Mouse (Mus musculus) heart, postnatal 0 days (tissue): ENCODE measurements around the gene Rnf169. TPM values are rescaled to one million over a fixed set of nuclear protein-coding genes. Genes with fewer than 3 reads are reported as not detected.

ENCODE experiments used
- ATAC-seq: fragments of 200-750 bp; cut with Nextera tagmentation; 2 replicates; pipeline ENCODE4 v1.8.0; 2017; ENCODE audit warnings: low read depth, moderate number of reproducible peaks, moderate library complexity; ENCODE audit not compliant: insufficient read depth
- DNase-seq: peaks from one replicate; pipeline ENCODE4 v3.0.0-alpha.2; 2016; ENCODE audit warnings: low spot score
- H3K27ac ChIP-seq: fragments of 300-500 bp; sonication (generic); 2 replicates; pipeline ENCODE4 v1.5.1; 2014; ENCODE audit warnings: low read depth, mild to moderate bottlenecking
- H3K27me3 ChIP-seq: fragments of 300-500 bp; sonication (generic); 2 replicates; pipeline ENCODE4 v1.6.1; 2014; ENCODE audit warnings: low read length, mixed read lengths; ENCODE audit not compliant: control insufficient read depth, insufficient read depth
- H3K36me3 ChIP-seq: fragments of 300-500 bp; sonication (generic); replicated peaks from 2 replicates; pipeline ENCODE4 v1.6.1; 2014; ENCODE audit warnings: low read length, mixed read lengths; ENCODE audit not compliant: control insufficient read depth, insufficient read depth
- H3K4me1 ChIP-seq: fragments of 300-500 bp; sonication (generic); 2 replicates; pipeline ENCODE4 v1.6.1; 2014; ENCODE audit warnings: antibody characterized with exemption; ENCODE audit not compliant: control insufficient read depth, insufficient read depth
- H3K4me2 ChIP-seq: fragments of 300-500 bp; sonication (generic); 2 replicates; pipeline ENCODE4 v1.6.1; 2014; ENCODE audit warnings: low read depth, mild to moderate bottlenecking, low read length, moderate library complexity
- H3K4me3 ChIP-seq: fragments of 300-500 bp; sonication (generic); 2 replicates; pipeline ENCODE4 v1.5.1; 2014; ENCODE audit warnings: low read depth, low read length
- H3K9ac ChIP-seq: fragments of 300-500 bp; sonication (generic); replicated peaks from 2 replicates; pipeline ENCODE4 v1.6.1; 2014; ENCODE audit warnings: low read depth, low read length, mixed read lengths
- H3K9me3 ChIP-seq: fragments of 300-500 bp; sonication (generic); replicated peaks from 2 replicates; pipeline ENCODE4 v1.6.1; 2016; ENCODE audit warnings: low read length; ENCODE audit not compliant: control insufficient read depth
- CTCF ChIP-seq: IDR thresholded peaks from 2 replicates; pipeline ENCODE4 v1.5.1; 2016; ENCODE audit warnings: antibody characterized with exemption, control low read depth, low read depth
- EP300 ChIP-seq: IDR thresholded peaks from 2 replicates; pipeline ENCODE4 v1.6.1; 2016; ENCODE audit warnings: antibody characterized with exemption, low read depth
- WGBS: fragments of 180-500 bp; shearing (Covaris S2); extraction: QIAGEN DNeasy Blood & Tissue Kit; methylation state at CpG from one replicate; pipeline ENCODE4 v1.1.7; 2014; 5-methylcytosine and 5-hydroxymethylcytosine counted together
- polyA plus RNA-seq: library from polyadenylated mRNA; unstranded; fragments of >200 nt; fragmentation: Nextera tagmentation; extraction: Ambion mirVana; gene quantifications from 2 replicates; pipeline ENCODE4 v1.2.1, GENCODE M21; 2015
- total RNA-seq: library from RNA; depleted of rRNA; stranded (reverse); fragments of >200 nt; gene quantifications from 2 replicates; pipeline ENCODE4 v1.2.3, GENCODE M21; 2014; ENCODE audit warnings: low replicate concordance

Gene Rnf169
- total and polyA plus RNA-seq, 2 experiments from 2014 or later: 2.3 to 11.5 TPM

DNA sequence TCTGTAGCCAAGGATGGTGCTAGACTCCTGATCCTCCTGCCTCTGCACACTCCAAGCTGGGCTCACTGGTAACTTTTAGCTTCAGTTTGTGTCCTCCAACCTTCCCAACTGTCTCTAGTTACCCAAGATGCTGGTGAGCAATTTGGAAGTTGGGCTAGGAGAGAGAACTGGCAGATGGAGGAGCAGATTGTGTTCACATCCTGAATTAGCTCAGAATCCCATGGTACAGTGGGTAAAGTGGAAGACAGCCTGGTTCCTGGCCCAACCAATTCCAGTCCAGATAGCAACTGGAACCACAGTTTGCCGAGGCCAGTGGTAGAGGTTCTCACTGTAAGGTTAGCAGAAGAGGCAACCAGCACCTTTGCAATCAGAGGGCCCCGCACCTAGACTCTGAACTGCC, 61.1 kb downstream of the Rnf169 start:
- no peak overlapping the region for H3K9ac ChIP-seq
- no peak overlapping the region for H3K27ac ChIP-seq
- 89% methylated on average over 2 of the region's 2 CpGs for WGBS
- peaks cover 30% of the 10 kb centered on the region for H3K36me3 ChIP-seq
- no peak for DNase-seq
- no peak overlapping the region for H3K4me2 ChIP-seq
- TF ChIP-seq EP300 (no peak), CTCF (no peak)
- 0 out of 2 replicates have a peak, but pooled peaks cover 5% of the 10 kb centered on the region for H3K27me3 ChIP-seq
- 0 out of 2 replicates have a peak, but pooled peaks cover 10% of the 10 kb centered on the region for H3K4me1 ChIP-seq
- ATAC-seq: no peak
- no peak overlapping the region for H3K4me3 ChIP-seq
- no peaks in the 10 kb centered on the region for H3K9me3 ChIP-seq

DNA sequence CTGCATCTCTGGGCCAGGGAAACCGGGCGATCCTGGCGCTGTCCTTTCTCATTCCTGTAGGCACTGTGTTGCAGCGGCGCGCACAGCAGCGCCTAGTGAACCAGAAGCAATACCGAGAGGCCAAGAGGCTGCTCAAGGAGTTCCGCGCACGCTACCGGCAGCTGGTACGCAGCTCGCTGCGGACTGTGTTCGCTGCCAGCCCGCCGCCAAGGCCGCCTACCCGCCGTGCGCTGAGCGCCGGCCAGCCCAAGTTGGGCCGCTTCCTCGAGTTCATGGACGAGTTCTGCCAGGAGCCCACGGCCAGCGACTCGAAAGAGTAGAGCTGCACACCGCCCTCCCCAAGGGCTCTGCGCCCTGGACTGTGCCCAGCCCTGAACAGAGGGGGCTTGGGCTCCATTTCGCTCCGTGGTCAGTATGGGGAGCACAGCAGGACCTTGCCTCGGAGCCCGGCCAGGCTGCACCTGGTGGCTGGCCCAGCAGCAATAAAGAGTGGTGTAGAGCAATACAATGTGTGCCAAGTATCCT, 62.9 kb downstream of the Rnf169 start:
- 0 out of 2 replicates have a peak, but pooled peaks cover 10% of the 10 kb centered on the region for H3K4me1 ChIP-seq
- peak; percentile 30; the same call in 1 of the 2 replicates for ATAC-seq
- H3K27me3 ChIP-seq: 0 out of 2 replicates have a peak, but pooled peaks cover 5% of the 10 kb centered on the region

DNA sequence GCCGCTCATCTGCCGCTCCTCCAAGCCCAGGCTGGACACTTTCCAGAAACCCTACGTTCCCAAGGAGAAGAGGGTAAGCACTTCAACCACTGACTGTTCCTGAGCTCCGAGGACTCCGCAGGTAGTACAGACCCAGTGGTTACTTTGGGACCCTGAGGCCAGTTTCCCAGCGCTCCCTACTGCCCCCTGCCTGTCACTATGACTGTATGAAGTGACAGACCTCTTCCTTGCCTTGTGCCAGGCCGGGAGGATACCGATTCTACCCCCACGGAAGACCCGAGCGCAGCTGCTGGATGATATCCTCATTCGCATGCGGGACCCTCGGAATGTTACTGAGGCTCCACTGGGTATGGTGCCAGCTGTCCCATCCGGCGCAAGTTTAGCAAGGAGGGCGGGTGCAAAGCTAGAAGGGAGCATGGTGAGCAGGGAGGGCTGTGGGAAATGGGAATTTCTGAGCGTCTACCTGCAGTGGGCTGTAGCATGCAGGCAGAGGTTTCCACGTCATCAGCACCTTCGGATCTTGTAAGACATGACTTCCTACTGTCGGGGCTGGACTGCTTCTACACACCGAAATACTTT, 63.4 kb downstream of the Rnf169 start:
- H3K27me3 ChIP-seq: 0 out of 2 replicates have a peak, but pooled peaks cover 5% of the 10 kb centered on the region
- H3K4me2 ChIP-seq: peak overlapping the region; percentile 79
- 0 out of 2 replicates have a peak, but pooled peaks cover 10% of the 10 kb centered on the region for H3K4me1 ChIP-seq
- peaks cover 9% of the 10 kb centered on the region; the same call in 1 of the 2 replicates for H3K36me3 ChIP-seq
- DNase-seq (peak; percentile 13), ATAC-seq (peak; percentile 57; the same call in 1 of the 2 replicates)
- peak overlapping the region; percentile 50 for H3K9ac ChIP-seq
- peak overlapping the region; percentile 45 for H3K4me3 ChIP-seq
- 6% methylated on average over 22 of the region's 22 CpGs for WGBS
- H3K27ac ChIP-seq: no peak overlapping the region
- TF ChIP-seq EP300 (no peak), CTCF (peak; percentile 55)
- no peaks in the 10 kb centered on the region for H3K9me3 ChIP-seq

More for the DNA sequence above, 62.9 kb downstream of the Rnf169 start:
- peak overlapping the region; percentile 79 for H3K4me2 ChIP-seq
- no peaks in the 10 kb centered on the region for H3K9me3 ChIP-seq
- peak; percentile 14 for DNase-seq
- WGBS: 2% methylated on average over 36 of the region's 36 CpGs
- TF ChIP-seq EP300: no peak
- no peak for TF ChIP-seq CTCF
- no peak overlapping the region for H3K27ac ChIP-seq
- peak overlapping the region; percentile 45 for H3K4me3 ChIP-seq
- peaks cover 13% of the 10 kb centered on the region; the same call in 1 of the 2 replicates for H3K36me3 ChIP-seq
- peak overlapping the region; percentile 50 for H3K9ac ChIP-seq

DNA sequence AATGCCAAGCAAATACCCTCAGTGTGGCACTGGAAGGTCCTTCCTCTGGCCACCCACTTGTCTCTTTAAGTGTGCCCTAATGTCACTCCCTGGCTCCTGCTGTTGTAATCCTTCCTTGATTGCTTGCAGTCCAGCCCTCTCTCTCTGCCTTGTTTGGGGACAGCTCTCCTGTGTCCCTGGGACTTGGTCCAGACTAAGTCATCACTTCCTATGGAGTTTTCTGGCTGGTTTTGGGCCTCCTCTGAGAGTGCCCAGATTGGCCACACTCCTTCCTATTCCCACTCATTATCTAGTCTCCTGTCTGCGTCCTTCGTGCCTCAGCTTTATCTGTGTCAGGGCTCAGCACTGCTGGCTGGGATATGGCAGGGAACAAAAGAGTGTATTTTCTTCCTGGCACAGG, 64.7 kb downstream of the Rnf169 start:
- WGBS: 43% methylated on average over 2 of the region's 2 CpGs
- Histone ChIP-seq H3K36me3 (0 out of 2 replicates have a peak, but pooled peaks cover 3% of the 10 kb centered on the region), H3K27ac (no peak overlapping the region), H3K9me3 (no peaks in the 10 kb centered on the region), H3K4me3 (no peak overlapping the region), H3K9ac (no peak overlapping the region), H3K4me2 (no peak overlapping the region), H3K4me1 (0 out of 2 replicates have a peak, but pooled peaks cover 10% of the 10 kb centered on the region), H3K27me3 (0 out of 2 replicates have a peak, but pooled peaks cover 5% of the 10 kb centered on the region)
- TF ChIP-seq EP300 (no peak), CTCF (no peak)
- ATAC-seq (no peak), DNase-seq (no peak)

DNA sequence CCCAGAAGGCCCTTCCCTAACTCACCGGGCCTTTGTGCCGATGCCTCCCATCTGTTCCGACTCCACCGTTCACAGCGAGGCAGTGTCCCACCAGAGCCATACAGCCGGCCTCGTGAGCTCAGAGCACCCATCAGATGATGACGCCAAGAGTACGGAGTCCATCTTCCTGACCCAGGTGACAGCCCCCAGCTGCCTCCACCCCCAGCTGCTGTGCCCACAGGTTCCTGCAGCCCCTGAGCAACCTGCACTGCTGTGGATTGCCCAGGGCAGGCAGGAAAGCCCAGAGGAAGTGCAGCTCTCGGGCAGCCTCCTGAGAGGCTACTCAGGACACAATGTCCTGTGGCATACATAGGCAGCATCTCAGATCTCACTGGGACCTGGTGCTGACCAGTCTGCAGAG, 65.9 kb downstream of the Rnf169 start:
- DNase-seq: no peak
- H3K4me1 ChIP-seq: 0 out of 2 replicates have a peak, but pooled peaks cover 10% of the 10 kb centered on the region
- no peak overlapping the region for H3K4me3 ChIP-seq
- 78% methylated on average over 10 of the region's 10 CpGs for WGBS
- H3K36me3 ChIP-seq: no peaks in the 10 kb centered on the region
- no peak overlapping the region for H3K27ac ChIP-seq
- ATAC-seq: no peak
- no peak overlapping the region for H3K9ac ChIP-seq
- H3K9me3 ChIP-seq: no peaks in the 10 kb centered on the region
- H3K4me2 ChIP-seq: no peak overlapping the region
- TF ChIP-seq EP300 (no peak), CTCF (no peak)
- 0 out of 2 replicates have a peak, but pooled peaks cover 5% of the 10 kb centered on the region for H3K27me3 ChIP-seq
